Mouse (Mus musculus): ENCODE results near the gene Lrrc29.
A peak's percentile ranks its signal among the peaks of the same experiment; 100 is the strongest.

The Lrrc29 gene

GRCm38 (mm10) chr8:105270101-105270915 lies 55.8 kb downstream of the Lrrc29 start:
- ATAC-seq (ENCODE audit: insufficient number of reproducible peaks, low FRiP score, low TSS enrichment): no peak

- no peak for ATAC-seq (ENCODE audit: insufficient number of reproducible peaks, low FRiP score, low TSS enrichment)
Observed at GRCm38 (mm10) chr8:105269461-105269947, 56.6 kb downstream of the Lrrc29 start, which contains the start of gene Hsf4. Gene Hsf4 (plus strand): TSS chr8:105269801.

- no peak for ATAC-seq (ENCODE audit: insufficient number of reproducible peaks, low FRiP score, low TSS enrichment)
Observed at GRCm38 (mm10) chr8:105269075-105269458, 57.0 kb downstream of the Lrrc29 start.

- ATAC-seq (ENCODE audit: insufficient number of reproducible peaks, low FRiP score, low TSS enrichment): peak; percentile 51
Observed at GRCm38 (mm10) chr8:105268342-105269074, 57.6 kb downstream of the Lrrc29 start.

- no peak for ATAC-seq (ENCODE audit: insufficient number of reproducible peaks, low FRiP score, low TSS enrichment)
Observed at GRCm38 (mm10) chr8:105266775-105267174, 59.3 kb downstream of the Lrrc29 start.

- no peak for ATAC-seq (ENCODE audit: insufficient number of reproducible peaks, low FRiP score, low TSS enrichment)
Observed at GRCm38 (mm10) chr8:105265128-105265527, 61.0 kb downstream of the Lrrc29 start.

GRCm38 (mm10) chr8:105264024-105264982 lies 61.8 kb downstream of the Lrrc29 start, which contains the start of the genes Tradd and Fbxl8:
Gene Tradd (minus strand): TSS chr8:105264609.
Gene Fbxl8 (plus strand): TSS chr8:105264648.
- no peak for ATAC-seq (ENCODE audit: insufficient number of reproducible peaks, low FRiP score, low TSS enrichment)

GRCm38 (mm10) chr8:105263244-105263912 lies 62.7 kb downstream of the Lrrc29 start:
- ATAC-seq (ENCODE audit: insufficient number of reproducible peaks, low FRiP score, low TSS enrichment): no peak

Measured in cerebellum, adult (tissue).